Mouse (Mus musculus) retina, postnatal 1 day (tissue): ENCODE measurements around the gene Ttc12.

ENCODE experiments used
- DNase-seq: peaks from one replicate; pipeline ENCODE4 v3.0.0-alpha.2; 2012

The Ttc12 gene

GRCm38 (mm10) chr9:49485892-49486311 is at the start of gene Ttc12:
Gene Ttc12 (minus strand): TSS chr9:49486225.
- peak; percentile 90 for DNase-seq

GRCm38 (mm10) chr9:49534958-49535357 is 48.9 kb upstream of the Ttc12 start:
- DNase-seq = no peak

GRCm38 (mm10) chr9:49533912-49534491 is 48.0 kb upstream of the Ttc12 start:
- DNase-seq = no peak

- DNase-seq = no peak
Observed at GRCm38 (mm10) chr9:49533455-49533854, 47.4 kb upstream of the Ttc12 start.

GRCm38 (mm10) chr9:49531833-49532232 is 45.8 kb upstream of the Ttc12 start:
- no peak for DNase-seq

GRCm38 (mm10) chr9:49531257-49531656 is 45.2 kb upstream of the Ttc12 start:
- no peak for DNase-seq

- DNase-seq = no peak
Observed at GRCm38 (mm10) chr9:49530739-49531138, 44.7 kb upstream of the Ttc12 start.

GRCm38 (mm10) chr9:49529366-49529959 is 43.4 kb upstream of the Ttc12 start:
- DNase-seq = no peak

GRCm38 (mm10) chr9:49528943-49529342 is 42.9 kb upstream of the Ttc12 start:
- peak; percentile 73 for DNase-seq

GRCm38 (mm10) chr9:49528026-49528425 is 42.0 kb upstream of the Ttc12 start:
- DNase-seq = peak; percentile 50

GRCm38 (mm10) chr9:49527340-49527739 is 41.3 kb upstream of the Ttc12 start:
- DNase-seq = no peak

GRCm38 (mm10) chr9:49524721-49525120 is 38.7 kb upstream of the Ttc12 start:
- DNase-seq = no peak

GRCm38 (mm10) chr9:49523881-49524280 is 37.9 kb upstream of the Ttc12 start:
- no peak for DNase-seq

GRCm38 (mm10) chr9:49514306-49514705 is 28.3 kb upstream of the Ttc12 start:
- DNase-seq = no peak

- DNase-seq = no peak
Observed at GRCm38 (mm10) chr9:49510666-49511065, 24.6 kb upstream of the Ttc12 start.

GRCm38 (mm10) chr9:49509628-49510027 is 23.6 kb upstream of the Ttc12 start:
- DNase-seq = no peak

GRCm38 (mm10) chr9:49509094-49509493 is 23.1 kb upstream of the Ttc12 start:
- no peak for DNase-seq

GRCm38 (mm10) chr9:49507829-49508585 is 22.0 kb upstream of the Ttc12 start:
- DNase-seq = no peak

GRCm38 (mm10) chr9:49504658-49505057 is 18.6 kb upstream of the Ttc12 start:
- no peak for DNase-seq

- no peak for DNase-seq
Observed at GRCm38 (mm10) chr9:49502245-49502644, 16.2 kb upstream of the Ttc12 start.

- DNase-seq = no peak
Observed at GRCm38 (mm10) chr9:49499878-49500277, 13.9 kb upstream of the Ttc12 start.

- peak; percentile 89 for DNase-seq
Observed at GRCm38 (mm10) chr9:49493979-49494649, 8.1 kb upstream of the Ttc12 start.

- DNase-seq = no peak
Observed at GRCm38 (mm10) chr9:49490609-49491008, 4.6 kb upstream of the Ttc12 start.
